Mouse (Mus musculus): Measurements from ENCODE around the gene Pgm2. TPM values are rescaled to one million over a fixed set of nuclear protein-coding genes. Genes with fewer than 3 reads are reported as not detected.

Pgm2 gene
- polyA plus RNA-seq, 1 experiment from 2014 or later = 36.3 TPM

- no peak for ATAC-seq
- no peak for TF ChIP-seq CTCF (IDR thresholded peaks at IDR 0.05; ENCODE audit: low read depth)
- Histone ChIP-seq H3K9ac (ENCODE audit: low read depth, low read length) (no peak overlapping the region), H3K27me3 (replicated peaks; ENCODE audit: control insufficient read depth, insufficient read depth, low read length) (no peaks in the 10 kb centered on the region), H3K9me3 (ENCODE audit: control insufficient read depth) (no peaks in the 10 kb centered on the region), H3K27ac (ENCODE audit: low read depth, low read length) (no peak overlapping the region), H3K4me1 (replicated peaks; ENCODE audit: control insufficient read depth, insufficient read depth, low read length) (no peaks in the 10 kb centered on the region; the same call in 1 of the 2 replicates), H3K36me3 (ENCODE audit: control insufficient read depth, insufficient read depth) (no peaks in the 10 kb centered on the region), H3K4me3 (ENCODE audit: low read depth, low read length) (no peak overlapping the region), H3K4me2 (replicated peaks; ENCODE audit: low read depth) (no peak overlapping the region)
- 73% methylated on average over 10 of the region's 10 CpGs for WGBS
Observed at GRCm38 (mm10) chr5:64146384-64147005, 53.7 kb downstream of the Pgm2 start.

GRCm38 (mm10) chr5:64149184-64150127 lies 56.7 kb downstream of the Pgm2 start:
- Histone ChIP-seq H3K27me3 (replicated peaks; ENCODE audit: control insufficient read depth, insufficient read depth, low read length) (no peaks in the 10 kb centered on the region), H3K27ac (ENCODE audit: low read depth, low read length) (no peak overlapping the region), H3K9me3 (ENCODE audit: control insufficient read depth) (no peaks in the 10 kb centered on the region), H3K36me3 (ENCODE audit: control insufficient read depth, insufficient read depth) (no peaks in the 10 kb centered on the region), H3K4me3 (ENCODE audit: low read depth, low read length) (no peak overlapping the region), H3K4me1 (replicated peaks; ENCODE audit: control insufficient read depth, insufficient read depth, low read length) (no peaks in the 10 kb centered on the region; the same call in 1 of the 2 replicates), H3K4me2 (replicated peaks; ENCODE audit: low read depth) (peak overlapping the region; percentile 60), H3K9ac (ENCODE audit: low read depth, low read length) (peak overlapping the region; percentile 27; the same call in 1 of the 2 replicates)
- 21% methylated on average over 17 of the region's 17 CpGs for WGBS
- peak; percentile 76; the same call in 1 of the 2 replicates for ATAC-seq
- TF ChIP-seq CTCF (IDR thresholded peaks at IDR 0.05; ENCODE audit: low read depth) = no peak

- H3K36me3 ChIP-seq (ENCODE audit: control insufficient read depth, insufficient read depth) = no peaks in the 10 kb centered on the region
- H3K9ac ChIP-seq (ENCODE audit: low read depth, low read length) = no peak overlapping the region
- H3K4me3 ChIP-seq (ENCODE audit: low read depth, low read length) = no peak overlapping the region
- no peaks in the 10 kb centered on the region for H3K27me3 ChIP-seq (replicated peaks; ENCODE audit: control insufficient read depth, insufficient read depth, low read length)
- no peaks in the 10 kb centered on the region for H3K9me3 ChIP-seq (ENCODE audit: control insufficient read depth)
- H3K27ac ChIP-seq (ENCODE audit: low read depth, low read length) = no peak overlapping the region
- no peak overlapping the region for H3K4me2 ChIP-seq (replicated peaks; ENCODE audit: low read depth)
- H3K4me1 ChIP-seq (replicated peaks; ENCODE audit: control insufficient read depth, insufficient read depth, low read length) = no peaks in the 10 kb centered on the region; the same call in 1 of the 2 replicates
- TF ChIP-seq CTCF (IDR thresholded peaks at IDR 0.05; ENCODE audit: low read depth) = no peak
- ATAC-seq = no peak
- 100% methylated on average over 1 of the region's 1 CpGs for WGBS
Observed at GRCm38 (mm10) chr5:64153319-64153718, 60.6 kb downstream of the Pgm2 start.

DNA sequence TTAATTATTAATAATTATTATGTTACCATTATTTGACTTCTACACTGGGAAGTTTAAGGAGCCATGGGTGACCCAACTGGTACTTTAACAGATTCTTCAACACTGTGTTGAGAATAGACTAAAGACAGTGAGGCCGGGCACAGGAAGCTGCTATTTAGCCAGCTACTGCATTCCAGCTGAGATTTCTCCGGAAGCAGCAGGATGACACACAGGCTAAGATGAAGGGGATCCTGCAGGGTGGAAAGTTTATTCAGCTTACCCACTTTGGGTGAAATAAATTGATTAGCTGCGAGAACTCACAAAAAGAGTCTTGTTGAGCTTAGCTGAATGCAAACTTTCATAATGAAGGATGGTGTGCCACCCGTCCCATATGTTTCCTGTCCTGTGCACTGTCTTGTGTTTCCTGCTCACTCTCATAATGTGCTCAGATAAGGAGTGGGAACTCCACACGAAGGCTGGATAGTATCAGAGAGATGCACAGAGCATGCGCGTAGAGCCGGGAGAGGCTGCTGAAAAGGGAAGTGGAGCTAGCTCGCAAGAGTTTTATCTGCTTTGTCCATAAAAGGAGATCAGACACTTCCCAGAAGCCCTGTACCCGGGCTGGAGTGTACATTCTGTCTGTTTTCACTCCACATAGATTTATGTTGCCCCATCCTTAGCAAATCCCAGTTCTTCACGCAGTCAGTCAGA lies 63.3 kb downstream of the Pgm2 start, which contains the start of gene Tbc1d1:
TSS of gene Tbc1d1 (plus strand) at position 445 of the 690 bp plus-strand sequence.
- Histone ChIP-seq H3K9me3 (ENCODE audit: control insufficient read depth) (no peaks in the 10 kb centered on the region), H3K9ac (ENCODE audit: low read depth, low read length) (no peak within 1 kb of the TSS), H3K4me1 (replicated peaks; ENCODE audit: control insufficient read depth, insufficient read depth, low read length) (no peaks in the 10 kb centered on the region), H3K4me2 (replicated peaks; ENCODE audit: low read depth) (peak within 1 kb of the TSS; percentile 25), H3K27ac (ENCODE audit: low read depth, low read length) (peak within 1 kb of the TSS; percentile 58), H3K36me3 (ENCODE audit: control insufficient read depth, insufficient read depth) (no peaks in the 10 kb centered on the region), H3K4me3 (ENCODE audit: low read depth, low read length) (no peak within 1 kb of the TSS), H3K27me3 (replicated peaks; ENCODE audit: control insufficient read depth, insufficient read depth, low read length) (peaks cover 2% of the 10 kb centered on the region; the same call in 1 of the 2 replicates)
- WGBS = 28% methylated on average over 11 of the region's 11 CpGs
- no peak for TF ChIP-seq CTCF (IDR thresholded peaks at IDR 0.05; ENCODE audit: low read depth)
- ATAC-seq = no peak; the same call in 1 of the 2 replicates

GRCm38 (mm10) chr5:64156579-64156978 lies 63.8 kb downstream of the Pgm2 start:
- no peak for ATAC-seq
- Histone ChIP-seq H3K4me2 (replicated peaks; ENCODE audit: low read depth) (peak overlapping the region; percentile 25), H3K9me3 (ENCODE audit: control insufficient read depth) (no peaks in the 10 kb centered on the region), H3K27ac (ENCODE audit: low read depth, low read length) (peak overlapping the region; percentile 55), H3K27me3 (replicated peaks; ENCODE audit: control insufficient read depth, insufficient read depth, low read length) (peaks cover 2% of the 10 kb centered on the region; the same call in 1 of the 2 replicates), H3K4me3 (ENCODE audit: low read depth, low read length) (no peak overlapping the region), H3K4me1 (replicated peaks; ENCODE audit: control insufficient read depth, insufficient read depth, low read length) (no peaks in the 10 kb centered on the region), H3K36me3 (ENCODE audit: control insufficient read depth, insufficient read depth) (no peaks in the 10 kb centered on the region), H3K9ac (ENCODE audit: low read depth, low read length) (no peak overlapping the region)
- WGBS = 34% methylated on average over 4 of the region's 4 CpGs
- TF ChIP-seq CTCF (IDR thresholded peaks at IDR 0.05; ENCODE audit: low read depth) = no peak
